Mouse (Mus musculus) testis, postnatal 14 days (tissue): ENCODE data around the gene Pvalb.

ENCODE experiments used
- DNase-seq: peaks from one replicate; pipeline ENCODE4 v3.0.0; 2021; ENCODE audit warnings: low spot score

Pvalb gene

DNA sequence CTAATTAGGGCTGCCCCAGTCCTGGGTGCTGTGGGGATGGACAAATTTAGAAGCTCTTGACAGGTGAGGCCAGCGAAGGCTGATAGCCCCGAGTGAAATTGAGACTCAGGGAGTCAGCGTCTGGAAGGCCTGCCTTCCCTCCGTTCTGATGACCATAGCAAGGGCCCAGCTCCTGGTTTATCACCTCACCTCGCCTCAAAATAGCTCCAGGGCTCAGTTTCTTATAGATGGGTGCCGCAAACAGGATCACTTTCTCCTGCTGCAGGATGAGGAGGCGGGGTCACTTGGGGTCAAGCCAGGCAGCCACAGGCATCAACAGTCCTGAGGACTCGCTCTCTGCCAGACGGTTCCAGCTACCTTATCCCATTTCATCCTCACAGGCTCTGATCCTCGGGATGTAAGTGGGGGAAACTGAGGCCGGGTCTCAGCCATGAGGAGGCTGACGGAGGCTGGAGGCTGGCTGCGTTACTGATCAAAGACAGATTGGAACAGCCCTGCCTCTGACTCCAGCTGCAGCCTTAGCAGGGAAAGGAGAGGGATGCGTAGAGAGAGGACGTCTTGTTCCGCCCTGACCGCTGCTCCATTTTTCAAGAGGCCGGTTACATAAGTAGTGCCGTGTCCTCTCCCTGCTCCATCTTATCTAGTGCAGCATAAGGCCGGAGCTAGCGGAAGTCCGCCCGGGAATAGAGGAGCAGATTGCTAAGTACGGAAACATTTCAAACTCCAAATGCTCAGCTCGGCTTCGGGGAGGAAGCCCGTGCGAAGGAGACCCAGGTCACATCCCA, 10.9 kb downstream of the Pvalb start:
- no peak for DNase-seq

- no peak for DNase-seq
Measured at GRCm38 (mm10) chr15:78194320-78194719, 11.9 kb downstream of the Pvalb start.

GRCm38 (mm10) chr15:78189636-78190035, 16.6 kb downstream of the Pvalb start:
- no peak for DNase-seq

DNA sequence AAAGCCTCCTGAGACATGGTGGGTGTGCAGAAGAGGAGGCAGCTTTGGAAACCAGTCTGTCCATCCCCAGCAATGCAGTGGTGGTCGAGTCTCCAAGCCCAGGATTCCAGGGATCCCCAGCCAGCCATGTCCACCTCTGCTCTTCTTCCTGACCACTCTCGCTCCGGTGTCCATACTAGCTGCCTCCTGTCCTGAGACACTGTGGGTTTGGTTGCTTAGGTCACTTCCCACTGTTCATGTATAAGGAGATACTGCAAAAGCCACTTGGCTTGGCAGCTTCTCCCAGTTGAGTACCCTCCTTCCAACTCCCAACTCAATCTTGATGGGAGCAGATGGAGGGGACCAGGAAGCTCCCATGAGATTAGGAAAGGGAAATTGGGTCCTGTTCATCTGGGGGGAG, 17.7 kb downstream of the Pvalb start:
- DNase-seq, result no peak

GRCm38 (mm10) chr15:78186906-78187305, 19.3 kb downstream of the Pvalb start:
- DNase-seq, result no peak

DNA sequence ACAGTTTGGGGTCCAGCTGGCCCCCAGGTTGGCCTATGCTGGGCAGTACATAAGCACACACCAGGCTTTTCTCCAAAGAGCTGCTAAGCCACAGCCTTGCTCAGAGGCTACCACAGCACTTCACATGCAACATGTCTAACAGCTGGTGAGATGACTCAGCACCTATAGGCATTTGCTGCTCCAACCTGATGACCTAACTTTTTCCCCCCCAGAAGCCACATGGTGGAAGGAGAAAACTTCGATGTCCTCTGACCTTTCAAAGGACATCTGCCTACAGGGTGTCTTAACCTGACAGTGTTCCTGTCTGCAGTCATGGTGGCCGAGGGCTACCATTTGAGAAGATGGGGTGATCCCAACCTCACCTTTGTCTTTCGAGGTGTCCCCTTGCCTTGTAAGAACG, 20.6 kb downstream of the Pvalb start:
- no peak for DNase-seq

DNA sequence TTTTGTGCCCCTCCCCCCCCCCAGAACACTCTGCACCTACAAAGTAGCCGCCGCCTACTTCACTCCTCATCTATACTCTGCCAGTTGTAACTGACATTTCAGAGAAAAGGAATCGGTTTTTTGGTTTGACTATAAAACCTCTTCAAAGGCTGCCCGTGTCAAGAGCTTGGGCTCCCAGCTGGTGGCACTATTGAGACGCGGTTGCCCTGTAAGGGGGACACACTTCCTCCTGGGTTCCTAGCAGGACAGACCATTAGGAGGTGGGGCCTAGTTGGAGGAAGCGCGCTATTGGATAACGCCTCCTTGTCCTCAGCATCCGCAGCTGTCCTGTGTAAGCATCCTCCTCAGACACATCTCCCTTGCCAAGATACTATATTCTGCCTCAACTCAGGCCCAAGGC, 21.3 kb downstream of the Pvalb start:
- no peak for DNase-seq

- DNase-seq, result no peak
Measured at GRCm38 (mm10) chr15:78181701-78182405, 24.3 kb downstream of the Pvalb start.

DNA sequence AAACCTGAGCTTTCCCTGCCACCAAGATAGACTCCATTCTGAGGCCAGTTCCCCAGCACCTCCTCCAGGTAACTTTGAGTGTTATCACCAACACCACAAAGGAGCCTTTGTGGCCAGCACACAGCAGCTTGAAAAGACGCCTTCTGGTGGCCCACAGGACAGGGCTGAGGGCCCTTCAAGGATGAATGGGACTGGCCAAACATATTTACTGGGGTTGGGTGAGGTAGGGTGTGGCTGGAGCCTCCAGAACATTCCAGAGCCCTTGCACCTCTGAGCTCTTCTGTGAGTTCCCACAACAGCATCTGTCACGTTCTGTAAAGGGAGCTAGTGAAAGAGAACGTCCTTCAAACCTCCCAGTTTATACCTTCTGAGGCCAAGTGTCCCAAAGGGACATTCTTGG, 26.4 kb downstream of the Pvalb start:
- no peak for DNase-seq

GRCm38 (mm10) chr15:78178397-78178796, 27.8 kb downstream of the Pvalb start:
- peak; percentile 64 for DNase-seq

GRCm38 (mm10) chr15:78177257-78177656, 28.9 kb downstream of the Pvalb start:
- DNase-seq, result no peak

GRCm38 (mm10) chr15:78174887-78175245, 31.3 kb downstream of the Pvalb start:
- no peak for DNase-seq

DNA sequence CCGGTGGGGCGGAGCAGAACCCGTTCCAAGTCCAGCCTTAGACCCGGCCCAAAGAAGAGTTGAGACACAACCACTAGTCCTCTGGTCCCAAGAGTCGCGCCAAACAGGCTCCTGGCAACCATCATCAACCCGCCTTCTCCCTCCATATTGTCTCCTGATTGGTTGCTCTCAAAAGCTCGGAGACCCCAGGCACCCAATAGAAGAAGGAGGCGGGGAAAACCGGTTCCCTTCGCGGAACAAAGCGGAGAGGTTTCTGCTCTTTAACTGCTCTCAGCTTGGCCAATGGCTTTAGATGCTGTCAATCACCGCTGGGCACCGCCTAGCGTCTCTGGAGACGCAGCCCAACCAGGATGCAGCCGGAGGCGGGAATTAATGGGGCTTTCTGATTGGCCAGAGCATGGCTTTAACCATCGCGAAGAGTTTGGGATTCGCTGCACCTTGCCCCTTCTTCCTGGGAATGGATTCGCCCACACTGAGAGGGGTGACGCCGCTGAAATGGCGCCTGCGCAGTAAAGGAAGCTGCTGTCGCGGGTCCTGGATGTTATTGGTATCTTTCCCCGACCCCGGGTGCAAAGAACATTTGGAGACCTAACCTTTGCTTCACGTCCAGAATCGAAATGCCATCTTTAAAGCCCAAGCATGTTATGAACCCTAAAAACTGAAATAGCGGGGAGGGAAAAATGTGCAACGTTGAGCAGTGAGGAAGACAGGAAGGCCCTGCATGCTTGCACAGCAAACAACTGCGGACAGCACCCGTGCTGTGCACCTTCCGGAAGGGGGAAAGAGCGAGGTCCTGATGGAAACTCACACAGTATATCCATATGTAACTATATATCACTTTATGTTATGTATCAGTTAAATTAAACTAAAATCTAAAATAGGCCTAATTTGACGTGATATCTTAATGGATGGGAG, 32.0 kb downstream of the Pvalb start, which contains the start of gene Ift27:
TSS of gene Ift27 (minus strand) at position 136 of the 915 bp plus-strand sequence.
- DNase-seq, result peak; percentile 97

DNA sequence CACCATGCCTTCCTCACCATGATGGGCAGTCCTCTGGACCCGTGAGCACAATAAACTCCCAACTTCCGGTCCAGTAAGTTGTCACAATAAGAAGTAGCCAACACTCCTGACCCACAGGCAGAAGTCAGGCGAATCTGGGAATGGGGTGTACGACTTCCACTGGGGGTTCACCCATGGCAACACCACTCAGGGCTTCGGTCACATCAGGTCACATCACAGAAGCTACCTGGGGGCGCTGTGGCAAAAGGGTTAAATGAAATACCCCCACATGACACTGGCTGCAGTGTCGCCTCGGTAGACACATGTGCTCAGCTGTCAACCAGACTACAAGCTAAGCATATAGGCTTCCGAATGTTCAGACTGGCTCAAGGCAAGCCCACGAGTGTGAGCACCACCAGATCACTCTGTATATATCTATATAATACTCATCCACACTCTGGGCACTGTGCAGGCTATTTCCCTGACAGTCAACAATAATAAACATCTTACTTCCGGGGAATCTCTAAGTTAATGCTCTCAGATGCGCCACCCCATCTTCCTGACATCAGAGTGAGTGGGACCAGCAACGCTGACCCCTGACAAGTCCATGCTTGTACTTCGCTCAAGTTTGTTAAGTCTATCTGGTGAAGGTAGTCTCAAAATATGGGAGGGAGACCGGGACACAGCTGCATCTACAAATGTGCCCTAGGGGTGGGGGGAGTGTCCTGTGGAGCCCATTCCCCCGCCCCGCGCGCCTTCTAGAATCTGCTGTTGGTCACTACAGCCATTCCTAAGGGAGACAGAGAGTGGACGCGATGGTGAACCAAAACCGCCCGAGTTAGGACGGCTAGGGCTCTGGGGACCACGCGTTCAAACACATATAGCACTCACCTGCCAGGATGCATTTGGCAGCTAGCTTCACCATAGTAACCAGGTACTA, 33.0 kb downstream of the Pvalb start:
- peak; percentile 33 for DNase-seq

DNA sequence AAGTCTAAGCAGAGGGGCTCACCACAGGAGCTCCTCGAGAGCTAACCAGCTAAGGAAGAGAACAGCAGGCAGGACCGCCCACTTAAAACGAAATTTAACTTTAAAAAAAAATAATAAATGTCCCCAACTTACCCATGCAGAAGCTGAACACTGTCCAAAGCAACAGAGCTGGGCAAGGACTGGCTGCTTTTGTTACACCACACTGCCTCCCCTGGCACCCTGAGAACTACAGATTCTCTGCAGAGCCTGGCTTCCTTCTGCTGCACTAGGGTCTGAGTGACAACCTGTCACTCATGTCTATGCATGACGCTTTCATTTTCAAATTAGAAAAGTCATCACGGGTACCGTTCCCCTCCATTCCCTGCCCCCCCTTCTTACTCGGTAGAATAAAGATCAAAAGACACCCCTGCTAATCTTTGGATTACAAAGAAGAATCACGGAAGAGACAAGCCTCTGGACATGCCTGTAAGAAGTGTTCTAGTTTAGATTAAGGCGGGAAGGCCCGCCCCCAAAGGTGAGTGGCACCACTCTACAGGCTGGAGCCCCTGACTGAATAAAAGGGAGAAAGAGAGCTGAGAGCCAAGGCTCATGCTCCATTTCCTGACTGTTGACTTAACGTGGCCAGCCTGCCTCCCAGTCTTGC, 33.8 kb downstream of the Pvalb start:
- DNase-seq, result no peak

DNA sequence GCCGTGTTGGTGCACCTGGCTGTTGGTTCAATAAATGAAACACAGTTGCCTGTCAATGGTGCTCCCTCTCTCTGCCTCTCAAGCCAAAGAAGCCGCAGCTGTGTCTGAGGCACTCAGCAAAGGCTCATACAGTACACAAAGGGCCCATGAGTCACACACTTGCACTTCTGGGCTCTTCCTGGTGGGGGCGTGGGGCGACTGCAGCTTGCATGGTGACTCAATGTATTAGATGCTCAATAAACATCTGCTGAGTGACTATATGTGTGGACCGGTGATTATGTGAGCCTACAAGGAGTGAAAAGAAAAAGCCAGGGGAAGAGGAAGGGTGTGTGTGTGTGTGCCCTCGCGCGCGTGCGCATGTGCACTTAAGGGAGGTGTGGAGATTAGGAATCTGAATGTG, 34.5 kb downstream of the Pvalb start:
- peak; percentile 75 for DNase-seq

- no peak for DNase-seq
Measured at GRCm38 (mm10) chr15:78170708-78171107, 35.5 kb downstream of the Pvalb start.

DNA sequence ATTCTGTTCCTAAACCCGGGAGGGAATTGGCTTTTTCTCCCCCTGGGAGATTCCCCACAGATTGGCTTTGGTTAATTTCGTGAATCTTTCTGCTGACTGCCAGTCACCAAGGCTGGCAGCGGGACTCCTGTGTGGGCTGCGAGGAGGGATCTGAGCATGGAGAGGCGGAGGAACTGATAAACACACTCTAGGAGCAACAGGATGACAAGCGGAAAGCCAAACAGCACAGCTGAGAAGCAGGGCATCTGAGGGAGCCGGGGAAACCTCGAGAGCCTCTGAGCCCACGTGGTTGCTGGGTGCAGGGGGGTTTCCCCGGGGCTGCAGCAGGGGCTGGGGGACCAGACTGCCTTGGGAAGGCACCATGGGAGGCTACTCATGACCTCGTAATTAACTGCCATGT, 36.6 kb downstream of the Pvalb start:
- DNase-seq, result no peak

- no peak for DNase-seq
Measured at GRCm38 (mm10) chr15:78165292-78165691, 40.9 kb downstream of the Pvalb start.

GRCm38 (mm10) chr15:78164466-78164865, 41.7 kb downstream of the Pvalb start:
- no peak for DNase-seq

- no peak for DNase-seq
Measured at GRCm38 (mm10) chr15:78161946-78162345, 44.3 kb downstream of the Pvalb start.
